Mouse (Mus musculus) liver, embryonic 16.5 days (tissue): ENCODE measurements around the gene Wwp2. TPM values are rescaled to one million over a fixed set of nuclear protein-coding genes. Genes with fewer than 3 reads are reported as not detected.

ENCODE experiments used
- ATAC-seq: fragments of 200-750 bp; cut with Nextera tagmentation; 2 replicates; pipeline ENCODE4 v1.8.0; 2017; ENCODE audit warnings: low read depth, mild to moderate bottlenecking, moderate number of reproducible peaks, moderate library complexity
- H3K27ac ChIP-seq: fragments of 300-500 bp; sonication (generic); 2 replicates; pipeline ENCODE4 v1.5.1; 2014; ENCODE audit warnings: mild to moderate bottlenecking, low read length
- H3K27me3 ChIP-seq: fragments of 300-500 bp; sonication (generic); 2 replicates; pipeline ENCODE4 v1.6.1; 2014; ENCODE audit warnings: low read depth, low read length, mixed read lengths; ENCODE audit not compliant: control insufficient read depth, insufficient read depth
- H3K36me3 ChIP-seq: fragments of 300-500 bp; sonication (generic); 2 replicates; pipeline ENCODE4 v1.6.1; 2014; ENCODE audit warnings: mild to moderate bottlenecking; ENCODE audit not compliant: control insufficient read depth, insufficient read depth
- H3K4me1 ChIP-seq: fragments of 300-500 bp; sonication (generic); 2 replicates; pipeline ENCODE4 v1.6.1; 2014; ENCODE audit warnings: low read depth, low read length, mixed read lengths; ENCODE audit not compliant: control insufficient read depth
- H3K4me2 ChIP-seq: fragments of 300-500 bp; sonication (generic); 2 replicates; pipeline ENCODE4 v1.6.1; 2014; ENCODE audit warnings: low read depth, low read length, mixed read lengths
- H3K4me3 ChIP-seq: fragments of 300-500 bp; sonication (generic); 2 replicates; pipeline ENCODE4 v1.5.1; 2014; ENCODE audit warnings: low read depth, mild to moderate bottlenecking, low read length
- H3K9ac ChIP-seq: fragments of 300-500 bp; sonication (generic); 2 replicates; pipeline ENCODE4 v1.6.1; 2014; ENCODE audit warnings: low read depth, low read length
- H3K9me3 ChIP-seq: fragments of 300-500 bp; sonication (generic); replicated peaks from 2 replicates; pipeline ENCODE4 v1.6.1; 2016; ENCODE audit warnings: low read length; ENCODE audit not compliant: control insufficient read depth
- WGBS: fragments of 180-500 bp; shearing (Covaris S2); extraction: QIAGEN DNeasy Blood & Tissue Kit; methylation state at CpG from one replicate; pipeline ENCODE4 v1.1.7; 2014; ENCODE audit not compliant: insufficient replicate concordance; 5-methylcytosine and 5-hydroxymethylcytosine counted together
- polyA plus RNA-seq: library from polyadenylated mRNA; unstranded; fragments of >200 nt; fragmentation: Nextera tagmentation; extraction: Ambion mirVana; gene quantifications from 2 replicates; pipeline ENCODE4 v1.2.1, GENCODE M21; 2015

Wwp2 gene
- polyA plus RNA-seq, 1 experiment from 2014 or later: 32.7 TPM

DNA sequence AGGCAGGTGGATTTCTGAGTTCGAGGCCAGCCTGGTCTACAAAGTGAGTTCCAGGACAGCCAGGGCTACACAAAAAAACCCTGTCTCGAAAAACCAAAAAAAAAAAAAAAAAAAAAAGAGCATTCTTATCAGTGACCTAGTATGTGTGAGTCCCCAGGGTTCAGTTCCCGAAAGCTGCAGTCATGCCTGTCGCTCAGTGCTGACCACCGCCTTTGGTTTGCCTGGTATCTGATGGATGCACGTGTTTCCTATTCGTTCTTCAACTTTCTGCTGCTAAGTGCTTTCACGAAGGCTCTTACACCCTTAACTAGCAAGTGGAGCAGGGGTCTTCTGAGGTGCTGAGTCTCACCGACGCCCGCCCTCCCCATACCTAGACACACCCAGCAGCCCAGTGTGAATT lies 107.5 kb downstream of the Wwp2 start:
- H3K36me3 ChIP-seq: no peaks in the 10 kb centered on the region; the same call in 1 of the 2 replicates
- H3K9me3 ChIP-seq: no peaks in the 10 kb centered on the region

DNA sequence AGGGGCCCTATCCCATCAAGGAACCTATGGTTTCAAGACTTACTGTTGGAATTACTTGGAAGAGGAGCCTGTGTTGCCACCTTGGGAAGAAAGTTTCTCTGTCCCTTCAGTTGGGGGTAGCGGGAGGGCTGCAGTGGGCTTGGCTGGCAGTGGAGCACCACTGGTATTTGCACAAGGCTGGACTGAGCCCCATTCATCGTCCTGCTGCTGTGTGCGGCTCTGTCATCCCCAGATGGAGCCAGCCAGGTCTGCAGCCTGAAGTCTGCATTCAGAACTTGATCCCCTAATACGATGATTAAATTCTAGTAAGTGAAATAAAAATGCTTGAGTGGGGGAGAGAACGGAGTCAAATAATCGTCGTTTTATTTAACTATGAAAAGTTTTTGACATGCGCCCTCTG lies 108.0 kb downstream of the Wwp2 start:
- Histone ChIP-seq H3K27me3 (no peaks in the 10 kb centered on the region), H3K9ac (no peak overlapping the region), H3K4me1 (no peaks in the 10 kb centered on the region), H3K36me3 (no peaks in the 10 kb centered on the region; the same call in 1 of the 2 replicates), H3K4me2 (no peak overlapping the region), H3K27ac (no peak overlapping the region), H3K9me3 (no peaks in the 10 kb centered on the region), H3K4me3 (no peak overlapping the region)
- 81% methylated on average over 8 of the region's 8 CpGs for WGBS
- ATAC-seq: no peak

More for the DNA sequence above, 107.5 kb downstream of the Wwp2 start:
- Histone ChIP-seq H3K4me3 (no peak overlapping the region), H3K4me1 (no peaks in the 10 kb centered on the region), H3K4me2 (no peak overlapping the region), H3K27ac (no peak overlapping the region), H3K27me3 (no peaks in the 10 kb centered on the region), H3K9ac (no peak overlapping the region)
- WGBS: 33% methylated on average over 11 of the region's 11 CpGs
- no peak for ATAC-seq

DNA sequence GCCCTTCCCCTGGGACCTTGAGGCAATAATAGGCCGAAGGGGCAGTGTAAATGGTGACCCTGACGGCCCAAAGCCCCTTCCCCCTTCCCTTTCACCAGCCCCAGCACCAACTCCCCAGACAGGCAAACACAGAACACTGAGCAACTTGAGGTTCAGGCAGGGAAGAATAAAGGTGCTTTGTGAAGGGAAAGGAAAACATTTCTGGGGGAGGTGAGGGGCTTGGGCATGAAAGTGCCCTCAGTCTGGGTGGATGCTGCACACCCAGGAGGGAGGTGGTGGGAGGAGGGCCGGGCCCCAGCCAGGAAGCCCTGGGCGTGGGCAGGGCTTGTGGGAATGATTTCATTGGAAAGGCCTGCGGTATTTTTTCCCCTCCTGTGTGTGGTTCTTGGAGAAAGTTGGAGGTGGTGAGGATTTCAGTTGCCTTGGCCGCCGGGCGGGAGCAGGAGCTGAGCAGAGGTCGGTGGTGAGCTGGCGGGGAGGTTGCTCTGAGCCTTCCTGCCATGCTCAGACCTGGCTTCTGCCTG lies 108.5 kb downstream of the Wwp2 start:
- WGBS: 56% methylated on average over 10 of the region's 10 CpGs
- no peaks in the 10 kb centered on the region for H3K9me3 ChIP-seq
- ATAC-seq: no peak
- no peaks in the 10 kb centered on the region for H3K4me1 ChIP-seq
- no peak overlapping the region for H3K27ac ChIP-seq
- H3K4me3 ChIP-seq: no peak overlapping the region
- no peak overlapping the region for H3K4me2 ChIP-seq
- no peak overlapping the region for H3K9ac ChIP-seq
- H3K27me3 ChIP-seq: no peaks in the 10 kb centered on the region
- H3K36me3 ChIP-seq: peaks cover under 1% of the 10 kb centered on the region

DNA sequence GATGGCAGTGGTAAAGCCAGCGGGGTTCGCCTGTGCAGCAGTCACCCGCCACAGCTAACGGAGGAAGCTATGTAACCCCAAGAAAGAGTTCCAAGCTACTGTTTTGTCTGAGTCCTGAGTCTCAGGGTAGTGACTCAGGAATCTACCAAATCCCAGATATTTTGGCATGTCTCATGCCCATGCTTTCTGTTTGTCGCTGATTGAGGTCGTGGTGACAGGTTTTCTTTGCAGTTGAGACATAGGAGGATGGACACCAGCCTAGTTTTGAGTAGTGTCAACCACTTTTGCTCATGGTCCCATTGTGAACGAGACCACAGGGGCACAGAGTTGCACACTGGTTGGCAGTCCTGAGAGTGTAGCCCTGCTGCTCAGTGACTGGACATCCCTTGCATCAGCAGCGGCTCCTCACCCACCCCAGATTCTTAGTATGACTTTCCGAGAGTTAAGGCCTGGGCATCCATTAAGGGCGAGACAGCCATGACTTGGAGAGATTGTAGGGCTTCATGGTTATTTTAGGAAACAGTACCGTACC lies 109.5 kb downstream of the Wwp2 start:
- WGBS: 82% methylated on average over 11 of the region's 11 CpGs

DNA sequence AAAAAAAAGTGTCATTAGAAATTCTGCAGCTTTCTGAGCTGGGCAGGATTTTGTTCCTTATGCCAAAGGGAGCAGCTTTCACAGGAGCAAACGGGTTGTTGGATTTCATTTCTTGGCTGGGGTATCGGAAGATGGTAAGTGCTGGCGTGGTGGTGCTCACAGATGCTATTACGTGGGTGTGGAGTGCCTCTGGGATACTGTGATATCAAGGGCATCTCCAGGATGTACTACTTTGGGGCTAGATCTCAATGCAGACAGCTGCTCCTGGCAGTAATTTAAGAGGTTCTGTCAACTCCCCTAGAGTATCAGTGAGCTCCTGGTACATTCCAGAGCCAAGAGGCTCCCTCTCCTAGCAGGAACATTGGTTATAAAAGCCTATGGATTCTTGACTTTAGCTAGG lies 110.0 kb downstream of the Wwp2 start:
- Histone ChIP-seq H3K9me3 (no peaks in the 10 kb centered on the region), H3K36me3 (peaks cover 6% of the 10 kb centered on the region)
- WGBS: 87% methylated on average over 4 of the region's 4 CpGs

More for the DNA sequence above, 109.5 kb downstream of the Wwp2 start:
- H3K27me3 ChIP-seq: no peaks in the 10 kb centered on the region
- no peak for ATAC-seq
- peaks cover 6% of the 10 kb centered on the region for H3K36me3 ChIP-seq
- H3K9ac ChIP-seq: no peak overlapping the region
- H3K9me3 ChIP-seq: no peaks in the 10 kb centered on the region
- H3K4me3 ChIP-seq: no peak overlapping the region
- H3K27ac ChIP-seq: no peak overlapping the region
- H3K4me1 ChIP-seq: no peaks in the 10 kb centered on the region
- no peak overlapping the region for H3K4me2 ChIP-seq

DNA sequence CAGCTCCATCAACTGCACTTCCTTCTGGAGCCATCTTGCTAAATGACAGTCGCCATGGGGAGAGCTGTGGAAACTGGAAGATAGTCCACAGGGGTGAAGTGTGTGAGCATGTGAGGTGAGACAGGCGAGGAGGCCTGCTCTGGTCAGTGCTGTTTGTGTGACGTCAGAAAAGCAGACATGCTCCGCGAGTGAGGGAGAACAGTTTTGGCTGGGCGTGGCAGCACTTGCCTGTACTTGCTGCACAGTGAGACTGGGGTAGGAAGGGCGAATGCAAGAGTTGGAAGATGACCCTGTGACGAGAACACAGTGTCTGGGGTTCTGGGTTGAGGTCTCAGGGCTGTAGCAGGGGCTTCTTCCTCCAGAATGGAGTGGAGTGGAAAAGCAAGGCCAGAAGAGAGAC lies 110.7 kb downstream of the Wwp2 start:
- Histone ChIP-seq H3K9ac (no peak overlapping the region), H3K27me3 (no peaks in the 10 kb centered on the region), H3K27ac (no peak overlapping the region), H3K4me2 (no peak overlapping the region), H3K4me3 (no peak overlapping the region), H3K9me3 (no peaks in the 10 kb centered on the region), H3K4me1 (no peaks in the 10 kb centered on the region), H3K36me3 (peaks cover 6% of the 10 kb centered on the region)
- 66% methylated on average over 8 of the region's 8 CpGs for WGBS
- ATAC-seq: no peak

More for the DNA sequence above, 110.0 kb downstream of the Wwp2 start:
- Histone ChIP-seq H3K4me1 (no peaks in the 10 kb centered on the region), H3K27me3 (no peaks in the 10 kb centered on the region), H3K27ac (no peak overlapping the region), H3K4me2 (no peak overlapping the region), H3K4me3 (no peak overlapping the region), H3K9ac (no peak overlapping the region)
- no peak for ATAC-seq

DNA sequence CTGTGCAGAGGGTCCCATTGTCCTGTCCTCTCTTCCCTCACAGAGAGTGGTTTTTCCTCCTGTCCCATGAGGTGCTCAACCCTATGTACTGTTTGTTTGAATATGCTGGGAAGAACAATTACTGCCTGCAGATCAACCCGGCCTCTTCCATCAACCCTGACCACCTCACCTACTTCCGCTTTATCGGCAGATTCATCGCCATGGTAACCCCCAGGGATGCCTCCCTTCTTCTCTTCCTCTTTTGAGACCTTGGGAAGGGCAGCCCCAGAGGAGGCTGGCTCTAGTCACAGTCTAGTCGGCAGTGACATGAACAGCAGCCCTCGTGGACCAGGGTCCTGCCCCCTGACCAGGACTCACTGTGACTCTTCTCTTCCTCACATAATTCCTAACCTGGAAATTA lies 116.1 kb downstream of the Wwp2 start:
- Histone ChIP-seq H3K4me2 (no peak overlapping the region), H3K9me3 (no peaks in the 10 kb centered on the region)

DNA sequence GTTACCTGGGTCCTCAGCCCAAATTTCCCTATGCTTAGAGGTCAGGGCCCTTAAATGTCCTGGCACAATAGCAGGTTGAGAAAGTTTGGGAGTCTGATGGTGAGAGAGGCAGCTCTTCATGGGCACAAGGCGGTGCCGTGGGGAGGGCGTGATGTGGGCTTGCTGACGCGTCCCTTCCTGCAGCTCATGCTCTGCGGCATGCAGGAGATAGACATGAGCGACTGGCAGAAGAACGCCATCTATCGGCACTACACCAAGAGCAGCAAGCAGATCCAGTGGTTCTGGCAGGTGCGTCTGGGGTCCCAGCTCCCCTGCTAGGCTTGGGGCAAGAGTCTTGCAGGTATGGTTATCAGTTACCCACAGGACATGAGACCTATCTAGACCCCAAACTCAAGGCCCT lies 119.1 kb downstream of the Wwp2 start:
- no peak overlapping the region for H3K4me2 ChIP-seq
- H3K9ac ChIP-seq: no peak overlapping the region
- no peaks in the 10 kb centered on the region for H3K4me1 ChIP-seq
- H3K4me3 ChIP-seq: no peak overlapping the region
- H3K27me3 ChIP-seq: no peaks in the 10 kb centered on the region
- no peaks in the 10 kb centered on the region for H3K9me3 ChIP-seq
- H3K27ac ChIP-seq: no peak overlapping the region
- ATAC-seq: no peak
- 89% methylated on average over 10 of the region's 10 CpGs for WGBS
- H3K36me3 ChIP-seq: 0 out of 2 replicates have a peak, but pooled peaks cover 3% of the 10 kb centered on the region

More for the DNA sequence above, 116.1 kb downstream of the Wwp2 start:
- H3K4me1 ChIP-seq: no peaks in the 10 kb centered on the region
- no peaks in the 10 kb centered on the region for H3K27me3 ChIP-seq
- no peak overlapping the region for H3K27ac ChIP-seq
- peaks cover 9% of the 10 kb centered on the region; the same call in 1 of the 2 replicates for H3K36me3 ChIP-seq
- H3K4me3 ChIP-seq: no peak overlapping the region
- no peak overlapping the region for H3K9ac ChIP-seq
- 15% methylated on average over 6 of the region's 6 CpGs for WGBS
- ATAC-seq: no peak

DNA sequence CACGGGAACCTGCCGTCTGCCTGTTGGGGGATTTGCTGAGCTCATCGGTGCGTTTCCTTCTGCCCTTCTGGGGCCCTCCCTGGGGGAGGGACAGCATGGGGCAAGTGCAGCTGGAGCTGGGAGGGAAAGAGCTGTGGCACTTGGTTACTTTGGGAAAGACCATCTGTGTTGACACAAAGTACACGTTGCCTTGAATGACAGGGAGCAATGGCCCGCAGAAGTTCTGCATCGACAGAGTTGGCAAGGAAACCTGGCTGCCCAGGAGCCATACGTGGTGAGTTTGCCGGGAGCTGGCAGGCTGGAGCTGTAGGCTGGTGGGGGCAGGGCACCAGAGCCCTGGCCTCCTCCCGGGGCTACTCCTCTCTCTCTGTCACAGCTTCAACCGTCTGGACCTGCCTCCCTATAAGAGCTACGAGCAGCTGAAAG lies 120.4 kb downstream of the Wwp2 start:
- Histone ChIP-seq H3K27me3 (no peaks in the 10 kb centered on the region), H3K9me3 (no peaks in the 10 kb centered on the region), H3K9ac (no peak overlapping the region), H3K36me3 (0 out of 2 replicates have a peak, but pooled peaks cover 3% of the 10 kb centered on the region), H3K4me2 (no peak overlapping the region), H3K4me3 (no peak overlapping the region), H3K4me1 (no peaks in the 10 kb centered on the region), H3K27ac (no peak overlapping the region)
- ATAC-seq: no peak
- 63% methylated on average over 12 of the region's 12 CpGs for WGBS
